Mouse (Mus musculus) spleen, postnatal 36 days (tissue): ENCODE results near the gene Anks1b.

Experiments used
- DNase-seq, 2 experiments: peaks; one replicate each; pipeline ENCODE4 v3.0.0; 2022; ENCODE audit warnings: low spot score in 2 of 2, mixed read lengths in 1 of 2

Anks1b gene

GRCm38 (mm10) chr10:89974361-89974760 lies 101.1 kb downstream of the Anks1b start:
- DNase-seq: no peak

DNA sequence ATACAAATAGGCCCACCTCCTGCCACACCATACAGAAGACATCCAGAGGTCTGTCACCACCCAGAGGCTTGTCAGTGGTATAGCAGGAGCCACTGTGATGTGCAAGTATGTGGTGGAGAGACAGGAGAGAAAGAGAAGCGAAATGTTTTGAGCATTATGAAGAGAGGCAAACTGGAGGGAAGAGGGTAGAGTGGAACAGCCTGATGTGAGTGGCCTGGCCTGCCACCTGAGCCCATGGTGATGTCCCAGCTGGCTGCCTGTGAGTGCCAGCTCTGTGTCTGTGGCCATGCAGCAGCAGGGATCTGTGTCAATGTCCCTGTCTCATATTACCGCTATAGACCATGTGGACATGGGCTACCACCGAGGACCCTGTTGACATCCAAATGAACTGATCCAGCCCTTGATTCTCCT lies 102.1 kb downstream of the Anks1b start:
- no peak for DNase-seq

DNA sequence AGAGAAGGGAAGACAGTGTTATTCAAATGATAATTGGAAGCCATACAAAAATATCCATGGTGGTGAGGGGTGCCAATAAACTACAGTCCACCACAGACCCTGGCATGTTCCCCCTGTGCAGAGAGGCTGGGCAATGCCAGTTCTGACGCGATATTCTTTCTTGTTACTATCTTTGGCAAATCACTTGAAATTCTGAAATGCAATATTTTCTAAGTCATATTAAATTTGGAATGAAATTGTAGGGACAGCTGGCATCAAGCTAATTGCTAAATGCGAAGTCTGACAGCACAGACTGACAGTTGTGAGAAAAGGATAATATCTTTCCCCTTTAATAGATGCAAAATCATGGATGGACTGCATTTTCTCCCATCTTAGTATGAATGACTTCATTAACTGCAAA lies 103.3 kb downstream of the Anks1b start:
- no peak for DNase-seq

DNA sequence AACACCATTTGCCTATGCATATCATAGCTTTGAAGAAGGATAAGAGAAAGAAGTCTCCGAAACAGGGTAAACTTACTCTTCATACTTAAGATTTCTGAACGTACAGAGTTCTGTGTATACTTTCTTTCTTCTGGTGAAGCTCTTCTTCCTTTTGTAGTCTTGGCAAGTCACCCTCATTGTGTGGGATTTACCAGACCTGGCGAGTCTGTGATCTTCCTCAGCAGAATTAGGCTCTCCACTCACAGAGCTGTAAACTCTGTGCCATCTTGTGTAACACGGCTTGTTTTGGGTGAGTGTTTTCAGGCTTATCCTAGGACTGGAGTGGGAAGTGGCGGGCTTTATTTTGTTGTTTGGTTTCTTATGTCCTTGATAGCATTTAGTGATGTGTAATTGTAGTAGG lies 120.9 kb downstream of the Anks1b start:
- DNase-seq: no peak

DNA sequence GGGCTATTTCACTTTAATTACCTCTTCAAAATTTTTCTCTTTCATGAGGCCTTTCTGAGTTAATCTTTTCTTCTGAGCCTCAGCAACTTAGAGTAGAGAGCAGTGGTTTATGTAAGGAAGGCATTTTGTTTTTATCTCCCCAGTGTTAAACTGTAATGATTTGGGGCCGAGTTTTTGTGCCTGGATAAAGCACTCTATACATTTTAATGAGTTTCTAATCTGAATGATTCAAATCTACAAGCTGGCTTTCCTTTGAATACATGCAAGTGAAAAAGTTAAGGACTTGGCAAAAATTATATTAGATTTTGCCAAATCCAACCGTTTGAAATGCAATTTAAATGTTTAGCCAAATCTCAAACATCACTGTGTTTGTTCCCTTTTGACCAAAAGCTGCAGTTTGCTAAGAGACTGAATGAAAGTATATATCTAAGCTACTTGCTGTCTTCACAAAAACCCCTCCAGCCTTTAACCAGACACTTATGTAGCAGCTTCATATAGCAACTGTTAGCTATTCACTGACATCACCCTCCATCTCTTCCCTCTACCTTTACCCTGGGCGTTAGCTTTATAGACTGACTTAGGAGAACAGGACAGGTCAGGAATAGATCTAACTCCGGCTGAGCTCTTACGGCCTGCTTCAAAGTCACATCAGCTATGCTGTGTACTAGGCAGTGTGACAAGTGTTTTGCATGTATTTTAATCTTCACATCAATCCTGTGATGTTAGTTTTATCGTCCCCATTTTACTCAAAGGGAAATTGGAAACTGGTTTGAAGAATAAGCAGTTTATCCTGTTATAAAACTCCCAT lies 122.5 kb downstream of the Anks1b start:
- no peak for DNase-seq

- no peak for DNase-seq
Measured at GRCm38 (mm10) chr10:90003980-90004729, 130.8 kb downstream of the Anks1b start.

GRCm38 (mm10) chr10:90004882-90005281 lies 131.6 kb downstream of the Anks1b start:
- DNase-seq: no peak

- no peak for DNase-seq
Measured at GRCm38 (mm10) chr10:90033037-90033436, 159.7 kb downstream of the Anks1b start.

GRCm38 (mm10) chr10:90043287-90043686 lies 170.0 kb downstream of the Anks1b start:
- no peak for DNase-seq

DNA sequence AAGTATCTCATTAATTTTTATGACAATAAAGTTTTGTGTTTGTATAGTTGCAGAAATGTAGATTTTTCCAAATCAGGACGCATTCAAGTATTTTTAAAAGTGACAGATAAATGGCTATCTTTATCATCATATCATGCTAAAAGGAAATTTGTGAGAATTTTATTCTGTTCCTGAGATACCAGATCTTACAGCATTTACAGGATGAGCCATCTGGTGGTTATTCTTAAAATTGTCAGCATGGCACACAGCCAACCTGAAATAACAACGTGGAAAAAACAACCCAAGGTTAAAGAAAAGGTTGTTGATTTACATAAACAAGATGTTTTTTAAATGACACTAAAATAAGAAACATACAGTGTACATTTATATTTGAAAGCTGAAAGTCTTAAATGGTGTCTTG lies 170.5 kb downstream of the Anks1b start:
- DNase-seq: no peak

GRCm38 (mm10) chr10:90044229-90044628 lies 170.9 kb downstream of the Anks1b start:
- no peak for DNase-seq

GRCm38 (mm10) chr10:90068651-90069050 lies 195.3 kb downstream of the Anks1b start:
- DNase-seq: no peak

GRCm38 (mm10) chr10:90077930-90078329 lies 204.6 kb downstream of the Anks1b start:
- DNase-seq: no peak

- no peak for DNase-seq
Measured at GRCm38 (mm10) chr10:90081151-90081550, 207.8 kb downstream of the Anks1b start.

DNA sequence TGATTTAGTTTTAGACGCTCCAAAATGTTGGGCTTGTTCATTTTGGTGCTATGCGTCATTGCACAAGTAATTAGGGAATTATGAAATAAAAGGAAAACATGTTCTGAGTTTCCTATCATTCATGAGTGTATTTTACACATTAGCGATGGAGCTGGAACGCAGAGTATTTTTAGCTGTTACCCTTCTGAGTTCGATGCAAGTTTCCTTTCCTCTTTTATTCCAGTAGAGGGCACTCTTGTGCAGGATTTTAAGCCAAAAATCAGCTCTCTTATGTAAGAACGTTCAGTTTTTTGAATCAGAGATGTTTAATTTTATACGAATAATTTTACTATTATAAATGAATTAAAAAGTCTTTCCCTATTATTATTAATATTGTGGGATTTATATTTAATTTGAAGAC lies 208.3 kb downstream of the Anks1b start:
- DNase-seq: no peak

DNA sequence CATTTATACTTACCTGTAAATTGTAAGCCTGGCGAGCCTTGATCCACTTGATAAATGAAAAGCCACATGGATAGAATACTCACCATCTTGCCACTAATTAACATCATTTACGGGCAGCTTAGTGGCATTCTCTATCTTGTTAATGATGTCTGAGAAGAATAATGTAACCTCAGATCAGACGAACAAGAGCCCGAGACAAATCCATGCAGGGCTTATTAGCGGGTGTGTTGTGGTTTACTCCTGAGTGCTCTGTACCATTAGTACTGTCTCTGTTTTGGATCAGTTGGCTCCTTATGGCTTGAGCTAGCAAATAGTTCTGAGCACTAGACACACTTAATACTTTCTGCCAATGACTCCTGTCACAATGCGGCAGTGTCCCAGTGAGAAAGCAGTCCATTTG lies 220.6 kb downstream of the Anks1b start:
- no peak for DNase-seq

- DNase-seq: no peak
Measured at GRCm38 (mm10) chr10:90112662-90113061, 239.4 kb downstream of the Anks1b start.

DNA sequence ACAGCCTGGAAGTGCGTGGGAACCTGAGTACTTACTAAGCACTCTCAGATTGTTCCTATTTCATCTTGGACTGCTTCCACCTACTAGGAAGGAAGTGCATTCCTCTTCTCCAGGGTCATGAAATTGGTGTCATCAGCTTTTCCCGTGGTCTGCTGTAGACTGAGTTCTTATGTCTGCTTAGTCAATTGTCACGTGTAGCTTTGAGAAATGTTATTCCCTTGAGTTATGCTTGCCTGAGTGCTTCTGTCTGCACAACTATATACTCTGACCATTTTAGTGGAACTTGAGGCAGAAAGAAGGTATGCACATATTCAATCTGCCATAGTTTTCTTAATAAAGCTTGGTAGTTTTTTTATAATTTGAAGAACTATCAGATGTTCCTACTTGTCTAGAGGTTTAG lies 243.6 kb downstream of the Anks1b start:
- no peak for DNase-seq

DNA sequence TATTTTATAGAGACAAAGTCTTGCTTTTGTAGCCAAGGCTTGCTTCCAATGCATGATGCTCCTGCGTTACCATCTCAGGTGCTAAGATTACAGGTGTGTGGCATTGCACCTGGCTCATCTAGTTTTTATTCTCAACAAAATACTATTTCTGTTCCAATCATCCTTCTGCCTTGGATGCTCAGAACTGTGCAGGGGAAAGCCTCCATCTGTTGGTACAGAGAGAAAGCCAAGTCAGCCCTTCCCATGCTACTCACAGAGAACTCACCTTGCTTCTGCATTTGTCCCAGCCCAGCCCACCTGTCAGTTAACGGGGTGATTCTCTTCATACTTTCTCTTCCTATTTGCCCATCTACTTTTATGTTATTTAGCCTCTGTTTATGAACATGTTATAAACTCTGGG lies 244.5 kb downstream of the Anks1b start:
- no peak for DNase-seq

- no peak for DNase-seq
Measured at GRCm38 (mm10) chr10:90137538-90137937, 264.2 kb downstream of the Anks1b start.

GRCm38 (mm10) chr10:90140947-90141346 lies 267.6 kb downstream of the Anks1b start:
- DNase-seq: no peak

- DNase-seq: no peak
Measured at GRCm38 (mm10) chr10:90144444-90144843, 271.1 kb downstream of the Anks1b start.

GRCm38 (mm10) chr10:90151510-90151909 lies 278.2 kb downstream of the Anks1b start:
- no peak for DNase-seq
